Mouse (Mus musculus) MEL (cell line): ENCODE results near the gene Nphs2. TPM values are rescaled to one million over a fixed set of nuclear protein-coding genes. Genes with fewer than 3 reads are reported as not detected.

Experiments
- DNase-seq: peaks from one replicate; pipeline ENCODE4 v3.0.0; 2011; ENCODE audit warnings: low read depth, low spot score
- H3K27ac ChIP-seq: 2 replicates; pipeline ENCODE4 v1.5.1; 2012; ENCODE audit warnings: low read depth, mild to moderate bottlenecking, control low read depth, low read length, moderate library complexity; ENCODE audit not compliant: control insufficient read depth
- H3K27me3 ChIP-seq, 2 experiments: fragments of 150-350 bp in 1 of 2; sonication (generic) in 1 of 2; 2 replicates each; pipeline ENCODE4 v1.6.1; 2012; ENCODE audit warnings: low read length in 2 of 2, mild to moderate bottlenecking in 2 of 2, improper control_type of control experiment in 1 of 2, moderate library complexity in 1 of 2; ENCODE audit not compliant: insufficient read depth in 2 of 2, control insufficient read depth in 1 of 2
- H3K36me3 ChIP-seq, 2 experiments: 2 replicates each; pipeline ENCODE4 v1.6.1; 2012 to 2014; ENCODE audit warnings: low read length in 2 of 2, improper control_type of control experiment in 1 of 2, inconsistent platforms in 1 of 2, mild to moderate bottlenecking in 1 of 2; ENCODE audit not compliant: insufficient read depth in 2 of 2, control insufficient read depth in 1 of 2
- H3K4me1 ChIP-seq, 2 experiments: fragments of 150-350 bp in 1 of 2; sonication (generic) in 1 of 2; 2 replicates each; pipeline ENCODE4 v1.6.1; 2012; ENCODE audit warnings: low read length in 2 of 2, improper control_type of control experiment in 1 of 2, mild to moderate bottlenecking in 1 of 2; ENCODE audit not compliant: insufficient read depth in 2 of 2, control insufficient read depth in 1 of 2
- H3K4me3 ChIP-seq, 2 experiments: fragments of 150-350 bp in 1 of 2; sonication (generic) in 1 of 2; 2 replicates each; pipeline ENCODE4 v1.5.1; 2012; ENCODE audit warnings: low read depth in 2 of 2, low read length in 2 of 2, mild to moderate bottlenecking in 2 of 2, moderate library complexity in 2 of 2, control low read depth in 1 of 2, improper control_type of control experiment in 1 of 2; ENCODE audit not compliant: control insufficient read depth in 1 of 2, insufficient read depth in 1 of 2
- H3K79me2 ChIP-seq: 2 replicates; pipeline ENCODE4 v1.6.1; 2012; ENCODE audit warnings: mild to moderate bottlenecking, low read length, moderate library complexity; ENCODE audit not compliant: control insufficient read depth, poor library complexity, insufficient read depth
- H3K9ac ChIP-seq: 2 replicates; pipeline ENCODE4 v1.6.1; 2012; ENCODE audit warnings: low read depth, mild to moderate bottlenecking, control low read depth, low read length, moderate library complexity; ENCODE audit not compliant: control insufficient read depth, poor library complexity, severe bottlenecking
- H3K9me3 ChIP-seq: fragments of 150-350 bp; sonication (generic); replicated peaks from 2 replicates; pipeline ENCODE4 v1.6.1; 2012; ENCODE audit warnings: mild to moderate bottlenecking, low read length, improper control_type of control experiment, moderate library complexity; ENCODE audit not compliant: insufficient read depth
- CHD1 ChIP-seq: IDR thresholded peaks from 2 replicates; pipeline ENCODE4 v1.6.1; 2012; ENCODE audit warnings: low read depth, mild to moderate bottlenecking, inconsistent platforms, low read length, improper control_type of control experiment
- CTCF ChIP-seq, 3 experiments: IDR thresholded peaks in 2 of 3; conservative IDR thresholded peaks in 1 of 3; 2 replicates each; pipeline ENCODE4 v1.5.1; 2011 to 2012; ENCODE audit warnings: low read length in 3 of 3, low read depth in 2 of 3, mild to moderate bottlenecking in 2 of 3, improper control_type of control experiment in 1 of 3, inconsistent platforms in 1 of 3, mixed read lengths in 1 of 3, moderate library complexity in 1 of 3; ENCODE audit not compliant: control insufficient read depth in 1 of 3, insufficient read depth in 1 of 3, poor library complexity in 1 of 3, severe bottlenecking in 1 of 3
- E2F4 ChIP-seq: IDR thresholded peaks from 2 replicates; pipeline ENCODE4 v1.6.1; 2011; ENCODE audit warnings: low read depth, low read length, improper control_type of control experiment, borderline replicate concordance
- EP300 ChIP-seq, 2 experiments: IDR thresholded peaks; 2 replicates each; pipeline ENCODE4 v1.6.1; 2011; ENCODE audit warnings: improper control_type of control experiment in 2 of 2, low read length in 2 of 2, low read depth in 1 of 2, mild to moderate bottlenecking in 1 of 2
- ETS1 ChIP-seq: IDR thresholded peaks from 2 replicates; pipeline ENCODE4 v1.6.1; 2012; ENCODE audit warnings: low read depth, mild to moderate bottlenecking, inconsistent platforms, low read length, improper control_type of control experiment, moderate library complexity
- GABPA ChIP-seq: IDR thresholded peaks from 2 replicates; pipeline ENCODE4 v1.6.1; 2012; ENCODE audit warnings: low read depth, mild to moderate bottlenecking, inconsistent platforms, low read length, improper control_type of control experiment, moderate library complexity
- GATA1 ChIP-seq: IDR thresholded peaks from 2 replicates; pipeline ENCODE4 v1.6.1; 2011; ENCODE audit warnings: low read depth, low read length, improper control_type of control experiment
- MAZ ChIP-seq: IDR thresholded peaks from 2 replicates; pipeline ENCODE4 v1.6.1; 2012; ENCODE audit warnings: low read depth, mild to moderate bottlenecking, inconsistent platforms, low read length, improper control_type of control experiment
- MXI1 ChIP-seq: IDR thresholded peaks from 2 replicates; pipeline ENCODE4 v1.6.1; 2011; ENCODE audit warnings: mild to moderate bottlenecking, low read depth, low read length, improper control_type of control experiment
- NELFE ChIP-seq: IDR thresholded peaks from 2 replicates; pipeline ENCODE4 v1.6.1; 2011; ENCODE audit warnings: low read depth, low read length, improper control_type of control experiment
- POLR2AphosphoS2 ChIP-seq: IDR thresholded peaks from 2 replicates; pipeline ENCODE4 v1.6.1; 2011; ENCODE audit warnings: low read length, improper control_type of control experiment
- RAD21 ChIP-seq: IDR thresholded peaks from 2 replicates; pipeline ENCODE4 v1.6.1; 2011; ENCODE audit warnings: mild to moderate bottlenecking, low read depth, low read length, improper control_type of control experiment
- SMC3 ChIP-seq: IDR thresholded peaks from 2 replicates; pipeline ENCODE4 v1.6.1; 2011; ENCODE audit warnings: low read depth, low read length, improper control_type of control experiment
- TAL1 ChIP-seq: IDR thresholded peaks from 2 replicates; pipeline ENCODE4 v1.6.1; 2012; ENCODE audit warnings: mild to moderate bottlenecking, inconsistent platforms, low read length, moderate library complexity, mixed read lengths
- TBP ChIP-seq: IDR thresholded peaks from 2 replicates; pipeline ENCODE4 v1.8.0; 2011; ENCODE audit warnings: low read depth, low read length, improper control_type of control experiment
- UBTF ChIP-seq: IDR thresholded peaks from 2 replicates; pipeline ENCODE4 v1.6.1; 2012; ENCODE audit warnings: low read depth, mild to moderate bottlenecking, inconsistent platforms, low read length, improper control_type of control experiment, moderate library complexity, borderline replicate concordance; ENCODE audit not compliant: insufficient read depth
- USF1 ChIP-seq: IDR thresholded peaks from 2 replicates; pipeline ENCODE4 v1.6.1; 2014; ENCODE audit warnings: low read depth, mild to moderate bottlenecking, inconsistent platforms, low read length, improper control_type of control experiment, moderate library complexity
- ZNF384 ChIP-seq: IDR thresholded peaks from 2 replicates; pipeline ENCODE4 v1.6.1; 2012; ENCODE audit warnings: low read depth, mild to moderate bottlenecking, inconsistent platforms, low read length, improper control_type of control experiment
- polyA plus RNA-seq, 2 experiments: library from polyadenylated mRNA; stranded (reverse) in 1 of 2; unstranded in 1 of 2; fragments of >175 nt in 1 of 2; fragments of >200 nt in 1 of 2; gene quantifications; 2 replicates each; pipeline versions ENCODE4 v1.2.1 to v1.2.4; 2012; ENCODE audit warnings: low replicate concordance in 2 of 2, low read depth in 1 of 2; ENCODE audit not compliant: insufficient read length in 2 of 2, insufficient read depth in 1 of 2, missing spikeins in 1 of 2
- total RNA-seq: library from RNA; depleted of rRNA; stranded (reverse); fragments of 300-350 nt; gene quantifications from 2 replicates; pipeline ENCODE4 v1.2.3, GENCODE M21; 2012

The Nphs2 gene
- total and polyA plus RNA-seq, 3 experiments: not detected

GRCm38 (mm10) chr1:156271654-156272053 lies 38.9 kb upstream of the Nphs2 start:
- no peak overlapping the region for H3K27ac ChIP-seq
- H3K4me1 ChIP-seq: no peaks in the 10 kb centered on the region
- no peak overlapping the region for H3K4me3 ChIP-seq
- no peaks in the 10 kb centered on the region for H3K27me3 ChIP-seq
- H3K9me3 ChIP-seq: no peaks in the 10 kb centered on the region
- no peak for DNase-seq
- no peaks in the 10 kb centered on the region for H3K36me3 ChIP-seq
- H3K9ac ChIP-seq: no peak overlapping the region
- no peak for TF ChIP-seq TAL1
- TF ChIP-seq MXI1: no peak
- no peak for TF ChIP-seq POLR2AphosphoS2
- H3K79me2 ChIP-seq: no peaks in the 10 kb centered on the region

GRCm38 (mm10) chr1:156273647-156274046 lies 36.9 kb upstream of the Nphs2 start:
- H3K36me3 ChIP-seq: no peaks in the 10 kb centered on the region
- DNase-seq: no peak
- H3K27ac ChIP-seq: no peak overlapping the region
- no peak overlapping the region for H3K9ac ChIP-seq
- H3K4me1 ChIP-seq: no peaks in the 10 kb centered on the region
- TF ChIP-seq CHD1: no peak
- TF ChIP-seq TAL1: no peak
- no peak for TF ChIP-seq GABPA
- no peak for TF ChIP-seq NELFE
- no peak for TF ChIP-seq RAD21
- no peak for TF ChIP-seq MAZ
- no peak for TF ChIP-seq GATA1
- no peak for TF ChIP-seq SMC3
- TF ChIP-seq UBTF: no peak
- TF ChIP-seq ETS1: no peak
- no peak for TF ChIP-seq ZNF384
- no peaks in the 10 kb centered on the region for H3K9me3 ChIP-seq
- H3K27me3 ChIP-seq: no peaks in the 10 kb centered on the region
- H3K4me3 ChIP-seq: no peak overlapping the region
- H3K79me2 ChIP-seq: no peaks in the 10 kb centered on the region

GRCm38 (mm10) chr1:156280131-156280530 lies 30.4 kb upstream of the Nphs2 start:
- Histone ChIP-seq H3K36me3 (peaks cover 0 to 12% of the 10 kb centered on the region in 2 experiments; a peak in 2 of 4 replicates), H3K9ac (no peak overlapping the region), H3K9me3 (no peaks in the 10 kb centered on the region), H3K27ac (no peak overlapping the region), H3K79me2 (no peaks in the 10 kb centered on the region), H3K4me3 (no peak overlapping the region), H3K4me1 (peaks cover 3 to 5% of the 10 kb centered on the region in 2 experiments), H3K27me3 (no peaks in the 10 kb centered on the region)
- no peak for DNase-seq
- TF ChIP-seq E2F4 (no peak), ZNF384 (no peak), MAZ (no peak), GATA1 (no peak), TAL1 (no peak), TBP (no peak), USF1 (no peak), CTCF (IDR thresholded peaks at IDR 0.05 in 2 of 3, conservative IDR thresholded peaks at IDR 0.05 in 1 of 3; ENCODE audit: control insufficient read depth in 1 of 3, insufficient read depth in 1 of 3, low read depth in 2 of 3, low read length in 3 of 3, poor library complexity in 1 of 3, severe bottlenecking in 1 of 3) (no peak), EP300 (IDR thresholded peaks at IDR 0.05; ENCODE audit: low read depth in 1 of 2, low read length in 2 of 2) (no peak)
- TF ChIP-seq, all 39 proteins: peak for 0
